Mouse (Mus musculus) c-Kit-negative CD71-positive TER-119-positive erythroid progenitor cells, embryonic 14.5 days (primary cell): Measurements from ENCODE around the gene Rffl.
"Not testable (repeated sequence)": the region's sequence is repeated elsewhere in the genome, so short reads cannot be mapped to it uniquely, and the experiment has no call there.

Source experiments
- DNase-seq: peaks from one replicate; pipeline ENCODE4 v3.0.0-alpha.2; 2013; ENCODE audit warnings: low read depth, low spot score

Rffl gene

DNA sequence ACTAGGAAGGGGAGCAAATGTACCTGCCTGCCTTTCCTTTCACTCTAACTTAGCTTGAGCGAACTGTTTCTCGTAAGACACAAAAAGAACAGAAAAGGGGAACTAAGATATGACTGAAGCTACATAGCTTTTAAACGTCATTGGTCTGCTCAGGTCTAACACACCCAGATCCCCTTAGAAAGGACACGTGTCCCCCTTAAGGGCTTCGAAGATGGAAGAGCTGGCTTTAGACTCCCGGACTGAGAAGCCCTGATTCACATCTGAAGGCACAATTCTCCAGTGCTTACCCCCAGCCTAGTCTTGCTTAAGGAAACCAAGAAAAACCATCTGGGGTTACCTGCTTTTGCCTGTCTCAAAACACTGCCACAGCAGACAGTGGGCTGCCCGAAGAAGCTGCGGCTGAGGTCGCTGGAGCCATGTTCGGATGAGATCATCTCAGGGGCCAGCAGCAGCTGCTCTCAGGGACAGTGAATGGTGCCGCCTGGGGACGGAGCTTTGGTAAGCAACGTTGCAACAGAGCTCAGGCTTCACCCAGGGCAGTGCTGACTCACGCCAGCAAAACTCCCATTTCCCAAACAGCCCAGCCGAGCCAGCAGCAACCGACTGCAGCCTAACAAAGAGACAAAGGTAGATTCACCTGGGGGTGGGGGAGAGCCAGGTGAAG is 25.5 kb downstream of the Rffl start:
- DNase-seq = peak; percentile 80

- no peak for DNase-seq
Measured at GRCm38 (mm10) chr11:82844771-82845414, 26.1 kb downstream of the Rffl start.

DNA sequence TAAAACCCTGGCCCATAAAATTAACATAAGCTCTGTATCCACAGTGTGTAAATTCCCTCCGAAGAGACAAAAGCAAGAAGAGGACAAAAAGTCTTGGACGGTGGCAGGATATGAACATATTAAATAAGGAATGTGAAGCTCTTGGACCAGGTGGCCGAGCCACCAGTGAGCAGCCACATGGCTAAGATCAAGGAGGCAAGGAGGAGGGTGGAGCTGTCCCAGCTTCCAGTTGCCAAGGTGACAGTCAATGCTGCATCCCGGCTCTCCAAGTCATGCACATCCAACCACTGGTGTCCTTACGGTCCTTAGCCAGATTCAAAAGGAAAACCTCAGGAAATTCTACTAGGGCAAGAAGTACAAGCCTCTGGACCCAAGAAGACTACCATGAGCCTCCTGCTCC is 32.5 kb downstream of the Rffl start:
- no peak for DNase-seq

GRCm38 (mm10) chr11:82837848-82838247 is 33.2 kb downstream of the Rffl start:
- no peak for DNase-seq

- DNase-seq = no peak
Measured at GRCm38 (mm10) chr11:82837192-82837591, 33.8 kb downstream of the Rffl start.

DNA sequence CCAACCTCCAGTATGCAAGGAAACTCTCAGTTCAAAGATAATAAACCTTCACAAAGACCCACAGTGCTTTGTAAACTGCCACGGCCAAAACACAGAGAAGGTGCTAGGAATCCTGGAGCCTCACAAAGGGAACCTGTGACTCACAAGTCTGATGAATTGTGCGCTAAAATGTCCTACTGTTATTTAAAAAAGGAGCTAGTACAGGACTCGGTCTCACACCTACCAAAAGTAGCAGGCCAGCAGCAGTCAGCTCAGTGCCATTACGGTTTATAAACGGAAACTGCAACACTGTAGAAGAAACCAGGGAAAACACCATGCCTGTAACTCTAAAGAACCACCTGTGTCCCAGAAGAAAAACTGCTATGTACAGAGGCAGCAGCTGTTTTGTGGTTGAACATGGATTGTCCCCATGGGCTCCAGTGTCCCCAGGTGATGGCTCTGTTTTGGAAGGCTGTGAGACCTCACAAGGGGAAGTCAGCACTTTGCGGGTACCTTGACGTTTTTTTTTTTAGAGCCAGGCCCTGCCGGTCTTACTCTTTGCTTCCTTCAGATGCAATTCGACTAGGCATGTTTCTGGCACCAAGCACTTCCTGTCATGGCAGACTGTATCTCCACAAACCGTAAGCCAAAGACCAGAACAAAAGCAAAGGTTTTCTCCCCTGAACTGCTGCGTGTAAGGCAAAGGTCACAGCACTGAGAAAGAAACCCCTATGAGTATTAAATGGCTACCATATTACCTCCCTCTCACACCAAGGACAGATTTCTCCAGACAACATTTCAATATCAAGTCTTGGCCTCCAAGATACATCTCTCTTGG is 35.2 kb downstream of the Rffl start:
- no peak for DNase-seq

DNA sequence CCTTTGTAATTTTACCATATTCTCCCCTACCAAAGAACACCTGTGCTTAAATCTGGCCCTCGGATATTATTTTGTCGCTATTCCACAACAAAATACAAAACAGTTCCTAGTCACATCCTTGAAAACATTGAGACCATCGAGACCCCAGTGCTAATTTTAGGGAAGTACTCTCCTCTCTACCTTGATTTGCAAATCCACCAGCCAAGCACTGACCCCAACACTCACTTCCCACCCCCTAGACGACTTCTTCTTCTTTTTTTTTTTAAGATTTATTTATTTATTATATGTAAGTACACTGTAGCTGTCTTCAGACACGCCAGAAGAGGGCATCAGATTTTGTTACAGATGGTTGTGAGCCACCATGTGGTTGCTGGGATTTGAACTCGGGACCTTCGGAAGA is 36.7 kb downstream of the Rffl start:
- DNase-seq = not testable (repeated sequence)

GRCm38 (mm10) chr11:82833929-82834328 is 37.1 kb downstream of the Rffl start:
- DNase-seq = no peak

- DNase-seq = not testable (repeated sequence)
Measured at GRCm38 (mm10) chr11:82832402-82832801, 38.6 kb downstream of the Rffl start.

GRCm38 (mm10) chr11:82831008-82831893 is 39.8 kb downstream of the Rffl start:
- no peak for DNase-seq

GRCm38 (mm10) chr11:82826818-82827217 is 44.2 kb downstream of the Rffl start:
- no peak for DNase-seq

DNA sequence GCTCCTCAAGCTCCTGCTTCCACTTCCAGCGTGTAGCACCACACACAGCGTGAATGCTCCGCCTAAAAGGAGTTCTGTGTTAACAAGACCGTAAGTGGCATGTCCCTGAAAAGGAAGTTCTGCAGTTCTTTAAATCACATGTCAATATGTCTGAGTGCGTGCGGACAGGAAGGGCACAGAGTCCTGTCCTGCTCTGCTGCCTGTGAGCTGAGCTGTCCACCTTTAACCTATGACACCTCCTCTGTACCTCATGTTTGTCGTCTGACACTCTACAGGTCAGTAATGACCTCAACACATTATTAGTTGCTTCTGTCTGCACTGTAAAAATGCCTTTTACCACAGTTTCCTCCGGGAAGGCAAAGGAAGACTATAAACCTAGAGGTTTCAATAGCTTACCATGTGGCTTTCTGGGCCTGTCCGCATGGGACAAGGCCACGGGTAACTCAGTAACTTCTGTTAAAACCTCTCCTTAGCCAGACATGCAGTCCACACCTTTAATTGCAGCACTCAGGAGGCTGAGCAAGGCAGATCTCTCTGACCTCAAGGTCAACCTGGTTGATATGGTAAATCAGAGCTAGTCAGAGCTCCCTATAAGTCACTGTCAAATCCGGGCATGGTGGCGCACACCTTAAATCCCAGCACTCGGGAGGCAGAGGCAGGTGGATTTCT is 50.1 kb downstream of the Rffl start:
- DNase-seq = no peak

DNA sequence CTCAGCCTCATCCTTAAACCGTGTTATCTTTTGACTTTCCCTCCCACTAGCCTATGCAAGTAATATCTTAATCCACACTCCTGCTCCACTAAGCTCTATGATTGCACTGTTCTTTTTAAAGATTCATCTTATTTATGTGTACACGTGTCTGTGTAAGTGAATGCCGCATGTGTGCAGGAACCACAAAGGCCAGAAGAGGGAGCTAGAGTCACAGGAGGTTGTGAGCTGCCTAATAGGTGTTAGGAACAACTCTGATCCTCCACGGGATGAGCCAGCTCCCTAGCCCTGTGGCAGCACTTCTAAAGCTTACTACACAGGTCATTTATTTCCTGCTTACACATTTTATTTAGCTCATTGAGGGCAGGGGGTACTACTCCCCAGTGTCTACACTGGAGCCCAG is 51.7 kb downstream of the Rffl start:
- peak; percentile 73 for DNase-seq

DNA sequence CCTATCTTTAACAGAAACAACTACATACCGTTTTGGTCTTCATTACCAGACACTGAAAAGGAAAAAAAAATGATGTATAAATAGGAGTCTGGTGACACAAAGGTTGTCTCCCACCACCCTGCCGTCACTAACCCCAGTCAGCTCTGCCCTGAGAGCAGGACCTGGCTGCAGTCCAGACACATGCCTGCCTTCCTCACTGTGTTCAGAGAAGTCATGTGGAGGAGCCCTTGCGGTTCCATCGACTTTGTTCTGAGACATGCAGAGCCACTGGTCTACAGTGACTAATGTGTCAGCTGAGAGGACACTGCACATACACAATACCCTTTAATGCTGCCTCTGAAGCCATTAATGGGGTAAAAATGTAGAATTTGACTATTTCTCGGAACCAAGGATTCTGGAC is 62.5 kb downstream of the Rffl start:
- DNase-seq = no peak

GRCm38 (mm10) chr11:82807370-82807769 is 63.6 kb downstream of the Rffl start:
- DNase-seq = no peak

- no peak for DNase-seq
Measured at GRCm38 (mm10) chr11:82806656-82807055, 64.4 kb downstream of the Rffl start.

GRCm38 (mm10) chr11:82783453-82783852 is 87.6 kb downstream of the Rffl start:
- DNase-seq = no peak

DNA sequence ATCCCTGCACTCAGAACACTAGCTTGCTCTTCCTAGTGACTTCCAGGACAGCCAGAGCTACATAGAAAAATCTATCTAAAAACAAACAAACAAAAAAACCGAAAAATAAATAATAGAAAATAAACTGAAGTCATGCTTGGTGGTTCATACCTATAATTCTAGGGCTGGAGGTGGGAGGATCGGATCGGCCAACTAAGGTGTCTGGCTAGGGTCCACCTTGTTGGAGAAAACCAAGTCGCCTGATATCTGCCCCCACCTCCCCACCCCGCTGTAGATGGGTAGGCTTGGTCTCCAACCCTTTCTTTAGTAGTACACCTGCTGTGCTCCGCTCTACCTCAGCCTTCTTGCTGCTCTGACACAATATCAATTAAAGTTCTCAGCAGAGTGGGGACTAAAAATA is 88.8 kb downstream of the Rffl start:
- DNase-seq = no peak

DNA sequence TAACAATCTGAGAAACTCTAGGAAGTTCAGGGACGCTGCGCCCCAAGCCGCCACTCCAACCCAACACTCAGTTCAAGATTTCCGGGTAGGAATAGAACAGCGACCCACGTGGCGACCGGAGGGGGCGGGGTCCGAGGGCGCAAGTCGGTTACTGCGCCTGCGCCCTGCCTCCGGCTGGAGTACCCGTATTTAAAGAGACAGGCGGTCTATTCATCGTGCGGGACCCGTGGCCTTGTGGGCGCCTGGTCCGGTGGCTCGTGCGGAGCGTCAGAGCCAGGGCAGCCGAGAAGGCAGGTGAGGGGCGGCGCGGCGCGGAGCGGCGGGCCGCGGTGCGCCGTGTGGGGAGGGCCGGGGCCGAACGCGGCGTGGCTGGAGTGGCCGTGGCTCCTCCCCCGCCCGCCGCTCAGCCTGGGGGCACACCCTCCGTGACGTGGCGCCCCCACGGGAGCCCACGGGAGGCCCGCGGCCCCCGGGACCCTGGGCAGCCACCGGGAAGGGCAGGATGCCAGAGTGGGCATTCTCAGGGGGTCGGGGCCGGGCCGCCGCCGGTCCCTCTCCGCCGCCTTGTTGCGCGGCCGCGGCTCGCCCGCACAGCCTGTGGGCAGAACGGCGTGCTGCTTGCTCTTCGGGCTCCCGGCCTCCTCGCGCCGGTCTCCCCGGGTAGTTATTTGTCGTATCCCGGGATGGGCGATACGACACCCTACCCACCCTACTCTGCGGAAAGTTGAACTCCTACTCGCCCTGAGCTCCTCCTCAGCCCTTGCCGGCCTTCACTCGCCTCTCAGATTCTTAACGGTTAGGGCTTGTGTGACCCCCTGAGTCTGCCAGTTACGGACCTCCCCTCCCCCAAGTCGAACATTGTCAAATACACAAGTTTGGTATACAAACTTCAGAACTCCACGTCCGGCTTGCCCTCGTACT is 89.8 kb downstream of the Rffl start, which contains the start of gene Lig3:
Lig3 (plus strand) TSS at position 126 of the 921 bp plus-strand sequence.
- DNase-seq = peak; percentile 74

DNA sequence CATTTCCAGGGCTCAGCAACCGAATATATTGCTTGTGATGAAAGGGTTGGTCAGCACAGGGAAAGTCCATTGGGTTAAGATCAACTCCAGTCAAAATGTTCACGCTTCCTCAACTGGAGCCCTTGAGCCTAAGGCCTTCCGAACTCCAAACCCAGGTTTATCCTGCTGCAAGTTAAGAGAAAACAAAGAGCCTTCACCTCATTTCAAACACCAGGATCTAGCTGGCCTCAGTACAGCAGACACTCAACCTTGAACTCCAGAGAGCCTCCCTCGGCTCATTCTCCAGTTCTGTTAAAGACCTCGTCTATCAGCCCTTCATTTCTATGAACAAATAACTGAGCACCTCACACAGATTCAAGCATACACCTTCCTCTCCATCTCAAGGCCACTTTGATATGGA is 90.9 kb downstream of the Rffl start:
- no peak for DNase-seq
